Mouse (Mus musculus) small intestine, adult 2 months (tissue): ENCODE measurements around the gene Dnase2a.

Experiments used
- CTCF ChIP-seq: fragments of 200-500 bp; IDR thresholded peaks from 2 replicates; pipeline ENCODE4 v1.5.1; 2012; ENCODE audit warnings: low read depth, mild to moderate bottlenecking, control low read depth, inconsistent platforms, low read length, moderate library complexity, mixed read lengths; ENCODE audit not compliant: insufficient replicate concordance, insufficient read length; ENCODE audit errors: extremely low read depth
- POLR2A ChIP-seq: fragments of 200-500 bp; IDR thresholded peaks from 2 replicates; pipeline ENCODE4 v1.6.1; 2012; ENCODE audit warnings: low read depth, mild to moderate bottlenecking, control low read depth, inconsistent platforms, low read length, moderate library complexity

- TF ChIP-seq POLR2A (no peak), CTCF (no peak)
Measured at GRCm38 (mm10) chr8:84889141-84889540, 19.2 kb upstream of the Dnase2a start.
